Mouse (Mus musculus) kidney, adult 2 months (tissue): Measurements from ENCODE around the gene Tldc2. TPM values are rescaled to one million over a fixed set of nuclear protein-coding genes. Genes with fewer than 3 reads are reported as not detected.

ENCODE experiments used
- DNase-seq: peaks from one replicate; pipeline ENCODE4 v3.0.0; 2021
- H3K27ac ChIP-seq: fragments of 200-500 bp; 2 replicates; pipeline ENCODE4 v1.5.1; 2012; ENCODE audit warnings: low read depth, low read length, control low read depth, inconsistent platforms; ENCODE audit not compliant: insufficient read depth
- H3K27me3 ChIP-seq: fragments of 200-500 bp; replicated peaks from 2 replicates; pipeline ENCODE4 v1.6.1; 2012; ENCODE audit warnings: mild to moderate bottlenecking, moderate library complexity, low read length, inconsistent platforms; ENCODE audit not compliant: control insufficient read depth, insufficient read depth
- H3K36me3 ChIP-seq: fragments of 200-500 bp; 2 replicates; pipeline ENCODE4 v1.6.1; 2012; ENCODE audit warnings: mild to moderate bottlenecking, moderate library complexity, low read length, inconsistent platforms; ENCODE audit not compliant: control insufficient read depth, insufficient read depth
- H3K4me1 ChIP-seq: fragments of 200-500 bp; 2 replicates; pipeline ENCODE4 v1.6.1; 2011; ENCODE audit warnings: low read length; ENCODE audit not compliant: control insufficient read depth, insufficient read depth
- H3K4me3 ChIP-seq: fragments of 200-500 bp; 2 replicates; pipeline ENCODE4 v1.5.1; 2011; ENCODE audit warnings: mild to moderate bottlenecking, low read depth, low read length, control low read depth; ENCODE audit not compliant: insufficient read depth
- CTCF ChIP-seq: fragments of 200-500 bp; conservative IDR thresholded peaks from 2 replicates; pipeline ENCODE4 v1.5.1; 2011; ENCODE audit warnings: low read depth, mild to moderate bottlenecking, control low read depth, low read length, moderate library complexity, mixed read lengths; ENCODE audit not compliant: insufficient read depth, insufficient read length
- POLR2A ChIP-seq: fragments of 200-500 bp; IDR thresholded peaks from one replicate; pipeline ENCODE4 v1.6.1; 2011; ENCODE audit warnings: low read depth, low read length, control low read depth
- WGBS: fragments of 180-500 bp; shearing (Covaris S2); methylation state at CpG from one replicate; pipeline ENCODE4 v1.1.7; 2018; 5-methylcytosine and 5-hydroxymethylcytosine counted together
- polyA plus RNA-seq: library from polyadenylated mRNA; depleted of rRNA; stranded (reverse); fragments of >200 nt; gene quantifications from 2 replicates; pipeline ENCODE4 v1.2.3, GENCODE M21; 2012

The Tldc2 gene
- polyA plus RNA-seq, 1 experiment = 11.3 TPM

- DNase-seq = no peak
- WGBS = 34% methylated on average over 11 of the region's 11 CpGs
- H3K27ac ChIP-seq = peak overlapping the region; percentile 36; the same call in 1 of the 2 replicates
Measured at GRCm38 (mm10) chr2:157133769-157134478, 47.1 kb downstream of the Tldc2 start.

GRCm38 (mm10) chr2:157134479-157134931 is 47.6 kb downstream of the Tldc2 start:
- Histone ChIP-seq H3K4me1 (no peaks in the 10 kb centered on the region), H3K36me3 (no peaks in the 10 kb centered on the region), H3K4me3 (peak overlapping the region; percentile 84), H3K27ac (peak overlapping the region; percentile 36), H3K27me3 (no peaks in the 10 kb centered on the region)
- DNase-seq = no peak
- 1% methylated on average over 25 of the region's 25 CpGs for WGBS
- TF ChIP-seq CTCF = no peak
- no peak for TF ChIP-seq POLR2A

More at GRCm38 (mm10) chr2:157133769-157134478, 47.1 kb downstream of the Tldc2 start:
- no peaks in the 10 kb centered on the region for H3K27me3 ChIP-seq
- no peaks in the 10 kb centered on the region for H3K4me1 ChIP-seq
- H3K36me3 ChIP-seq = no peaks in the 10 kb centered on the region
- no peak for TF ChIP-seq POLR2A
- TF ChIP-seq CTCF = no peak
- peak overlapping the region; percentile 84 for H3K4me3 ChIP-seq

GRCm38 (mm10) chr2:157135014-157135413 is 48.2 kb downstream of the Tldc2 start, which contains the start of gene Samhd1:
Gene Samhd1 (minus strand): TSS chr2:157135265.
- Histone ChIP-seq H3K27me3 (no peaks in the 10 kb centered on the region), H3K4me1 (no peaks in the 10 kb centered on the region), H3K27ac (peak within 1 kb of the TSS; percentile 70), H3K36me3 (no peaks in the 10 kb centered on the region), H3K4me3 (peak within 1 kb of the TSS; percentile 84)
- WGBS = under 1% methylated on average over 32 of the region's 32 CpGs
- no peak for TF ChIP-seq POLR2A
- TF ChIP-seq CTCF = no peak
- DNase-seq = peak; percentile 98

- Histone ChIP-seq H3K36me3 (no peaks in the 10 kb centered on the region), H3K27ac (peak overlapping the region; percentile 70), H3K4me3 (no peak overlapping the region), H3K27me3 (no peaks in the 10 kb centered on the region), H3K4me1 (no peaks in the 10 kb centered on the region)
- TF ChIP-seq POLR2A (no peak), CTCF (no peak)
- 76% methylated on average over 10 of the region's 10 CpGs for whole genome bisulfite sequencing
- peak; percentile 4 for DNase-seq
Measured at GRCm38 (mm10) chr2:157135529-157136120, 48.8 kb downstream of the Tldc2 start.

- TF ChIP-seq POLR2A = no peak
- TF ChIP-seq CTCF = no peak
- DNase-seq = no peak
- no peak overlapping the region for H3K27ac ChIP-seq
- no peaks in the 10 kb centered on the region for H3K4me1 ChIP-seq
- H3K27me3 ChIP-seq = no peaks in the 10 kb centered on the region
- WGBS = 91% methylated on average over 4 of the region's 4 CpGs
- H3K4me3 ChIP-seq = no peak overlapping the region
- no peaks in the 10 kb centered on the region for H3K36me3 ChIP-seq
Measured at GRCm38 (mm10) chr2:157136176-157136575, 49.3 kb downstream of the Tldc2 start.

GRCm38 (mm10) chr2:157136646-157137045 is 49.8 kb downstream of the Tldc2 start:
- Histone ChIP-seq H3K4me1 (no peaks in the 10 kb centered on the region), H3K4me3 (no peak overlapping the region), H3K27ac (no peak overlapping the region), H3K27me3 (no peaks in the 10 kb centered on the region), H3K36me3 (no peaks in the 10 kb centered on the region)
- DNase-seq = peak; percentile 7
- TF ChIP-seq CTCF (no peak), POLR2A (no peak)
- WGBS = 65% methylated on average over 2 of the region's 2 CpGs

- Histone ChIP-seq H3K27me3 (no peaks in the 10 kb centered on the region), H3K4me1 (no peaks in the 10 kb centered on the region), H3K27ac (no peak overlapping the region), H3K36me3 (no peaks in the 10 kb centered on the region), H3K4me3 (no peak overlapping the region)
- WGBS = 73% methylated on average over 9 of the region's 9 CpGs
- DNase-seq = peak; percentile 3
- TF ChIP-seq CTCF (no peak), POLR2A (no peak)
Measured at GRCm38 (mm10) chr2:157137959-157138731, 51.3 kb downstream of the Tldc2 start.
